Mouse (Mus musculus) left cerebral cortex, adult 11 months (tissue): ENCODE measurements around the gene Lrr1.
"Not testable (repeated sequence)": the region's sequence is repeated elsewhere in the genome, so short reads cannot be mapped to it uniquely, and the experiment has no call there.

Experiments
- DNase-seq: peaks from one replicate; pipeline ENCODE4 v3.0.0; 2022; ENCODE audit warnings: low spot score

Gene Lrr1

DNA sequence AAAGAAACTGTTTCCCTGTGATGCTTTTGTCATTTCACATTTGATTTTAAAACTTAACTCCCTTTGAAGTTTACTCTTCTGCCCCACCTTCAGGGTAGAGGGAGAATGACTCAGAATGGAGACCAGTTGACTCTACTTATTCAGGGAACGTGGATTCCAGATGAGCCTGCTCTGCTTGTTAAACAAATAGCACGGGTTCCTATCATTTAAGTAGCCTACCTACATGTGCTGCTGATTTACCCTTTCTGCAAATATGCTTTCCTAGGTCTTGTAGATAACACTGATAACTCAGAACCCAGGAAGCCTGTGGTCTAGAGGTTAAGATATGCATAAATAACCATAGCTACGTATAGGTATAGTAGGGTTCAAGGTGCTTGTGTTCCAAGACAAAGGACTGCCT, 3.7 kb upstream of the Lrr1 start:
- DNase-seq = no peak

DNA sequence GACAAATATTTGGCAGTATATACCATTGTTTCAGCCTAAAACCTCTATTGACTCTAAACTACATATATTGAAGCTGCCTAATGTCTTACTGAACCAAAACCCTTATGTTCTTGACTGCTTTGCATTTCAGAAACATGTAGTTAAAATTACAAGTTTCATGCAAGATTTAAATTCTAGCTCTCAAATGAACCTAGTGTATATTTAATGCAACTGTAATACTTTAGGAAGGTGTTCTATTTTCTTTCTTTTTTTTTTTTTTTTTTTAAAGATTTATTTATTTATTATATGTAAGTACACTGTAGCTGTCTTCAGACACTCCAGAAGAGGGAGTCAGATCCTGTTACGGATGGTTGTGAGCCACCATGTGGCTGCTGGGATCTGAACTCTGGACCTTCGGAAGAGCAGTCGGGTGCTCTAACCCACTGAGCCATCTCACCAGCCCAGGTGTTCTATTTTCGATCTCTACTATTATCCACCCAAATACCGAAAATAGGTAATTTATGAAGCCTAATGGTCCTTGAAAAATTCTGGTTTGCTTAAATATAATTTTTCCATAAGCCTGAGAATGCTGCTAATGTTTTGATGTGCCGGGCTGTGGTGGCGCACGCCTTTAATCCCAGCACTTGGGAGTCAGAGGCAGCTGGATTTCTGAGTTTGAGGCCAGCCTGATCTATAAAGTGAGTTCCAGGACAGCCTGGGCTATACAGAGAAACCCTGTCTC, 1.6 kb upstream of the Lrr1 start:
- not testable (repeated sequence) for DNase-seq

DNA sequence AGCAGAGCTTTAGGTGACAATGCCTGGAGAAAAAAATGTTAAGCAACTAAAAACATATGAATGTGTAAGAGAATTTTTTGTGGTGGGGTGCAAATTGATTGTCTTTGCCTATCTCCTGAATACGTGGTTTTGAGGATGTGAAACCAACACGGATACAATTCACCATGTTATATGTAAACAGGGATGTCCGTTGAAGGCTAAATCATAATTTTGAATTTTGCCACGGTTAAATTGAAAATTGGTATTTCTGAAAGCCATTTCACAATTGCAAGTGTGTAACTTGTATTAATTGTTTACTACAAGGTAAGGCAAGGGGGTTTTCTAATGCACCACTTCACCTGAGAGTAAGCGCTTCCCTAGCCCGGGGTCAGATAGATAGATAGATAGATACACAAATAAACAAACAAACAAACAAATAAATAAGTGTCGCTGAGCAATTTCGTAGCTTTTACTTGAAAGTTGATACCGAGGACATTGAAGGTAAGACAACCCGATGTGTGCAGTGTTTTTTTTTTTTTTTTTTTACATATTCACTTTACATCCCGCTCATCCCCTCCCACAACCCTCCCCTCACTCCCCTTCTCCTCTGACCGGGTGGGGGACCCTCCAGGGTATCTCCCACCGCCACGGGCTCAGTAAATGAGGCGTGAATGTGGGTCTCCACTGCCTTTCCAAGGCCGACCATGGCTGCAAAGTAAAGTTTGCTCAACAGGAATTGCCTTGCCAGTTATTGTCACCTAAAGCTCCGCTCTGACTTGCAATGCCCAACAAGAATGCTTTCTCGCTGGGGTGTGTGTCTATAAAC, 756 bp upstream of the Lrr1 start:
- no peak for DNase-seq

DNA sequence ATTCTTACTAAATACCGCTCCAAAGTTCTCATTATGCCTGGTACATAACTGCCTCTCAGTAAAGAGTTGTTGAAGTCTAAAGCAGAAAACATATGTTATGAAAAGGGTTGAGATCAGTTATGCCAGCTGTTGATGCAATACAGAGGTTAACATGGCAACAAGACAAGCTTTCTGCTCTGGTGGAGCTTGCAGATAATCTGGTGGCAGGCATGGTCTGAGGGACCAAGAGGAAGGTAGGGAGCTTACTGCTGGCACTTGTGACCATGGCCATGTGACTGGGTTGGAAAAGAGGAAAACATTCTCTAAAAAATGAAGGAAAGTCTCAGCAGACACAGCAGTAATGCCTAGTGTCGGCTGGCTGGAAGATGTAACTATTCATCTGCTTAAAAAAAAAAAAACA, 2.7 kb downstream of the Lrr1 start:
- no peak for DNase-seq

DNA sequence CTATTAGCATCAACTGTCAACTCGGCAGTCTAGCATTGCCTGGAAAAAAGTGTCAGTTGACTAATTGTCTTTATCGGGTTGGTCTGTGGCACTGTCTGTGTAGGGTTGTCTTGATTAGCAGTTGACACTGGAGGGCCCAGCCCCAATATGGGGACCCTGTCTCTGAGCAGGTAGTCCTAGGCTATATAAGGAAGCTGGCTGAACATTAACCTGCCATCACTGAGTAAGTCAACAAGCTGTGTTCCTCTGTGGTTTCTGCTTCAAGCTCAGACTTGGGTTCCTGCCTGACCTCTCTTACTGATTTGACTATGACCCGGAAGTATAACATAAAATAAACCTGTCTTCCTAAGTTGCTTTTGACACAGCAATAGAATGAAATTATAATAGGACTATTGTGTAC, 7.4 kb downstream of the Lrr1 start:
- DNase-seq = no peak

DNA sequence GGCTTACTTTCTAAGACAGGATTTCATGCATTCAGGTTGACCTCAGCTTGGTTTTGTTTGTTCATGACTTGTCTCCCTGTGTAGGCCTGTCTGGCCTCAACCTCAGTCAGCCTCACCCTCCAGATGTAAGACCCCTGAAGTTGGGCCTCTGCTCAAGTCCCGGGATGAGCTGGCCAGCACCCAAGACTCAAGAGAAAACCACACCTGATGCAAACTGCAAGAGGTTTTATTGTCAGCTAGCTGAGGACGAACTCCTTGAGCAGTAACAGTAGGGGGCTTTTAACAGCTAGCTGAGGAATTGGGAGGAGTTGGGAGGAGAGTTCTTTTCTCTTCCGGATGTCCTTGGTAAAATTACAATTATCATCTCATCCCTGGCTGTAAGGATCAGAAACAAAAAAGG, 8.9 kb downstream of the Lrr1 start:
- no peak for DNase-seq

DNA sequence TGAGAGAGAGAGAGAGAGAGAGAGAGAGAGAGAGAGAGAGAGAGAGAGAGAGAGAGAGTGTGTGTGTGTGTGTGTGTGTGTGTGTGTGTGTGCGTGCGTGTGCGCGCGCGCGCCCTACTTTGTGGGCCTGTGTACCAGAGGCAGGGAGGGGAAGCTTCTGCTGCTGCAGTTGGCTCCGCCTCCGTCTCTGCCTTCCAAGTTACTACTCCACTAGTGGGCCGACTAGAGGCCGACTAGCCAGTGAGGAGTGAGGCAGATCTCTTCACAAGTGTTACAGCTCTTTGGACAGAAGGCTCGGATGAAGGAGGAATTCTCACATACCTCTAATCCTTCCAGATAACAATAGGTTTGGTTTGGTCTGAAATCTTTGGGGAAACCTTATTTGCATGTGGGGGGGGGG, 10.8 kb downstream of the Lrr1 start:
- no peak for DNase-seq

DNA sequence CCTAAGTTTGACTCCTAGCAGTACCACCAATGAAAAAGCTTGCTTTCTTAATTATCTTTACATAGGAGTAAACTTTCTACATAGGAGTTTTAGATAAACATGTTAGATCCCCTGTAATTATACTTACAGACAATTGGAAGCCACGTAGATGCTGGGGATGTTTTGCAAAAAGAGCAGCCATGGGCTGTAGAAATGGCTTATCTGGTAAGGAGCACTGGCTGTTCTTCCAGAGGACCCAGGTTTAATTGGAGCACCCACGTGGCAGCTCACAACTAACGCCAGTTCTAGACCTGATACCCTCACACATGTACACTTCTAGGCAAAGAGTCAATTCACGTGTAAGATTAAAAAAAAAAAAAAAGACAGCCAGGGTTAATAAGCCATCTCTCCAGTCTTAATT, 13.2 kb downstream of the Lrr1 start:
- DNase-seq = no peak

DNA sequence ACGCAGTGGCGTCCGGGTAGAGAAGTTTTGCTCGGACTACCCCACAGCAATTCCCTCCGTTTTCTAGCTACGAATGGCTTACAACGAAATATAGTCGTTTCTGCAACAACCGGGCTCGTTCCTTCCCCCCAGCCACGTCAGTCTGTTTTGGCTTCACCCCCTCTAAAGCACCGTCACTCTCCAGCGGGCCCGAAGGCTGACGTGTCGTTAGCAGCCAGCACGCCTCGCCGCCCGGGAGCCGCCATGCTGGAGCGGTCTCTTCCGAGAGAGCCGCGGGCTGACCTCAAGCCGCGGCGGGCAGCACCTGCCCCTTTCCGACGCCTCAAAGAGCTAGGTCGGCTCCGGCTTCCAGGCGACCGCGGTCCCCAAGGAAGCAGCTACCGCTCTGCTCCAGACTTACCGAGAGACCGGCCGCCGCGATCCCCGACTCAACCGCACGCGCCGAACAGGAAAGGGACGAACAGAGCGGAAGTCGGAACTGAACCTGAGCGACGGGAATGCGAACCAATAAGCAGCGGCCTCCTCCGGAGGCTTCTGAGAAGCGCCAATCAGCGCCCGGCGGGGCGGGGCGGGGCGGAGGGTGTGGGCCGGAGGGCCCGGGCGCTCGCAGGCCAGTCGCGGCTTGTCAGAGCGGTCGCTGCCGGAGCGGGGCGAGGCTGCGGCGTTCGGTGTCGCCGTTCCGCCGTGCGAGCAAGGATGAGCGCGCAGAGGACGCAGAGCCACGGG, 15.1 kb downstream of the Lrr1 start, which contains the start of the genes Rpl36al and Mgat2:
Gene Rpl36al, minus strand, starts transcription at position 501 of the 726 bp plus-strand sequence.
Gene Mgat2, plus strand, starts transcription at position 575 of the 726 bp plus-strand sequence.
- peak; percentile 94 for DNase-seq

DNA sequence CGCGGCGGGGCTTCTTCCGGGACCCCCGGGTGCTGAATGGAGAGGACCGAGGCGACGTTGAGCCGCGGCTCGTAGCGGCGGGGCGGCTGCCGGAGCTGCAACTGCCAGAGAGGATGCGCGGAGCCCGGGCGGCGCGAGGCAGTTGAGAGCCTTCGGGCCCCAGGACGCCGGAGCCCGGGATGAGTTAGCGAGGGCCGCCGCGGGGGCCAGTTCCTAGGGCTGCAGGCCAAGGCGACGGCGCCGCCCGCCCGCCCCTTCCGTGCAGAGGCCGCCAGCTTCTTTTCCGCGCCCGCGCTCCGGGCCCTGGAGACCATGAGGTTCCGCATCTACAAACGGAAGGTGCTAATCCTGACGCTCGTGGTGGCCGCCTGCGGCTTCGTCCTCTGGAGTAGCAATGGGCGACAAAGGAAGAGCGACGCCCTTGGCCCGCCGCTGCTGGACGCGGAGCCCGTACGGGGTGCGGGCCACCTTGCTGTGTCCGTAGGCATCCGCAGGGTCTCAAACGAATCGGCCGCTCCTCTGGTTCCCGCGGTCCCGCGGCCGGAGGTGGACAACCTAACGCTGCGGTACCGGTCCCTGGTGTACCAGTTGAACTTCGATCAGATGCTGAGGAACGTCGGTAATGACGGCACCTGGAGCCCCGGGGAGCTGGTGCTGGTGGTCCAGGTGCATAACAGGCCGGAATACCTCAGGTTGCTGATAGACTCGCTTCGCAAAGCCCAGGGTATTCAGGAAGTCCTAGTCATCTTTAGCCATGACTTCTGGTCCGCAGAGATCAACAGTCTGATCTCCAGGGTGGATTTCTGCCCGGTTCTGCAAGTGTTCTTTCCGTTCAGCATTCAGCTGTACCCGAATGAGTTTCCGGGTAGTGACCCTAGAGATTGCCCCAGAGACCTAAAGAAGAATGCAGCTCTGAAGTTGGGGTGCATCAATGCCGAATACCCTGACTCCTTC, 16.0 kb downstream of the Lrr1 start:
- peak; percentile 30 for DNase-seq

DNA sequence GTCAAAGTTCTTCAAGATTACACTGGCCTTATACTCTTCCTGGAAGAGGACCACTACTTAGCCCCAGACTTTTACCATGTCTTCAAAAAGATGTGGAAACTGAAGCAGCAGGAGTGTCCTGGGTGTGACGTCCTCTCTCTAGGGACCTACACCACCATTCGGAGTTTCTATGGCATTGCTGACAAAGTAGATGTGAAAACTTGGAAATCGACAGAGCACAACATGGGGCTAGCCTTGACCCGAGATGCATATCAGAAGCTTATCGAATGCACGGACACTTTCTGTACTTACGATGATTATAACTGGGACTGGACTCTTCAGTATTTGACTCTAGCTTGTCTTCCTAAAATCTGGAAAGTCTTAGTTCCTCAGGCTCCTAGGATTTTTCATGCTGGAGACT, 16.8 kb downstream of the Lrr1 start:
- no peak for DNase-seq

DNA sequence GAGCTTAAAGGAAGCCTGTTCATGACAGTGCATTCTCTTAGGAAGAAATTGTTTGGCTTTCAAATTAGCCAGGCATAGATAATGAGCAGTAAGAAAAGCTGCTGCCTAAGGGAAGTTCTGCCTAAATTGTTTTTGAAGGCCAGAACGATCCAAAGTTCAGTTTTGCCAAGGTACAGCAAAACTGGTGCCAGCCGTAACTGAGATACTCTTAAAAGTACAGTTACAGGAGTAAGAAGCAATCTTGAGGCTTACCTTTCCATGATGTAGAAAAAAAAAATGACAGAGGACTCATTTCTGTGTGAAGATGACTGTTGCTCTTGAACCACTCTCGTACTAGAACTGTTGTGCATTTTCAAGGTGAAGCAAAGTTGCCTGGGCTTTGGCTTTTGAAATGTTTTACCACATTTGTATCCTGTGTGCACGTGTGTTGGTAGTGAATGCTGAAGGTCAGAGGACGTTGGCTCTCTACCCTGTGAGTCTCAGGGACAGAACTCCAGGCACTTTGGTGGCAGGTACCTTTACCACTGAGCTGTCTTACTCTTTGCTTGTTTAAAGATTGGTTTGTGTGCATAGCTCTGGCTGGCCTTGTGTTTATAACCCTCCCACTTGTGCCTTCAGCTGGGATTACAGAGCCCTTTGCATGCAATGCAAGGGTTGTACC, 18.3 kb downstream of the Lrr1 start:
- no peak for DNase-seq

DNA sequence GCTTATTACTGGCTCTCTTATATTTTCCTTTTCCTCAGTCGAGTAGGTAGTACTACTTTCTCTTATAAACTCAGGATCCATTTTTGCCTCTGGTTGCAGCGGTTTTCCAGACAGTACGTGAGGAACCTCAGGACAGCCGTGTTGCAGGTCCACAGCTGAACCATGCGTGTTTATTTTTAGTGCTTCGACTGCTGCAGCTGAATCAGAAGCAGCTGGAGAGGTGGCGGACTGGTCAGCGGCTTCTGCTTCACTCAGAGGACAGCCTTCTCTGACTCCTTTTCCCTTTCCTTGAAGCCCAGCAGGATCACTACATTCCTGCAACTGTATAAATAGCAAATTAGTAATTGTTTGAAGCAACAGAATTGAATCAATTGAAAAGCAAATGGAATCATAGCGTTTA, 21.5 kb downstream of the Lrr1 start:
- no peak for DNase-seq

DNA sequence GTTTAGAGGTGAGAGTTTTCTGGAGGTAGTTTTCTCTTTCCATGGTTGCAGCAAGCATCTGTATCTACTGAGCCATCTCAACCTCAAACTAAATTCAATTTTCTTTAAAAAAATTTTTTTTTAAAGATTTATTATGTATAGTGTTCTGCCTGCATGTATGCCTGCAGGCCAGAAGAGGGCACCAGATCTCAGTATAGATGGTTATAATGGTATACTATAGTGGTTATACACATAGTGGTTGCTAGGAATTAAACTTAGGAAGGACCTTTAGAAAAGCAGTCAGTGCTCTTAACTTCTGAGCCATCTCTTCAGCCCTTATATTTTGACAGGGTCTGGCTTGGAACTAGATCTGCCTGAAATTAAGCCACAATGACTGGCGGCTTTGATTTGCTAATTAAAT, 21.9 kb downstream of the Lrr1 start:
- no peak for DNase-seq

DNA sequence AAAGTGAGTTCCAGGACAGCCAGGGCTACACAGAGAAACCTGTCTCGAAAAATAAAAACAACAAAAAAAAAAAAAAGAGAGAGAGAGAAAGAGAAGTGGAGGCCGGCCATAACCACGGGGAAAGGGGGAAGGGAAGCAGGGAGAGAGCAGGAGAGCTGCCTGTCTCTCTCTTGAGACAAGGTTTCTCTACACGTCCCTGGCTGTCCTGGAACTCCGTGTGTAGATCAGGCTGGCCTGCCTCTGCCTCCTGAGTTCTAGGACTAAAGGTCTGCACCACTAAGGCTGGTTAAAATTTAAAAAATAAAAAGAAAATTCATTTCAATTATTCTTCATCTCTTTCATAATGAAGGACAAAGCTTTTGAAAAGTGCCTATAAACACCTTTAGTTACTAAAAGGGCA, 22.8 kb downstream of the Lrr1 start:
- DNase-seq = no peak

DNA sequence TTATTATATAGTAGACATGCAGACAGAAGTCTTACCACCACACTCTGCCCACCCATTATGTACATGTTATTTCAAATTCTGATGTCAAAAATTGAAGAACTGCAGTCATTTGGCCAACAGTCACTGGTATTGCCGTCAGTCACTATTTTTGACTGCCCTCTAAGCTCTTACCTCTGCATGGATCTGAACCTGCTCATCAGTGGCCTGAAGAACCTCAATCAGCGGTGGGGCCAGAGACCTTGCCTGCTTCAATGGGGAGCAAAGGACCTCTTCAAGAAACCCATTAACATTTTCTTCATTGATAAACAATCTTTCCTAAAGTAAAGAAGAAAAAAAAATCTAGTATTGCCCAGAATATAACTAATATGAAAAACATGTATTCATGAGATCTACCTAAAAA, 24.0 kb downstream of the Lrr1 start:
- DNase-seq = no peak

DNA sequence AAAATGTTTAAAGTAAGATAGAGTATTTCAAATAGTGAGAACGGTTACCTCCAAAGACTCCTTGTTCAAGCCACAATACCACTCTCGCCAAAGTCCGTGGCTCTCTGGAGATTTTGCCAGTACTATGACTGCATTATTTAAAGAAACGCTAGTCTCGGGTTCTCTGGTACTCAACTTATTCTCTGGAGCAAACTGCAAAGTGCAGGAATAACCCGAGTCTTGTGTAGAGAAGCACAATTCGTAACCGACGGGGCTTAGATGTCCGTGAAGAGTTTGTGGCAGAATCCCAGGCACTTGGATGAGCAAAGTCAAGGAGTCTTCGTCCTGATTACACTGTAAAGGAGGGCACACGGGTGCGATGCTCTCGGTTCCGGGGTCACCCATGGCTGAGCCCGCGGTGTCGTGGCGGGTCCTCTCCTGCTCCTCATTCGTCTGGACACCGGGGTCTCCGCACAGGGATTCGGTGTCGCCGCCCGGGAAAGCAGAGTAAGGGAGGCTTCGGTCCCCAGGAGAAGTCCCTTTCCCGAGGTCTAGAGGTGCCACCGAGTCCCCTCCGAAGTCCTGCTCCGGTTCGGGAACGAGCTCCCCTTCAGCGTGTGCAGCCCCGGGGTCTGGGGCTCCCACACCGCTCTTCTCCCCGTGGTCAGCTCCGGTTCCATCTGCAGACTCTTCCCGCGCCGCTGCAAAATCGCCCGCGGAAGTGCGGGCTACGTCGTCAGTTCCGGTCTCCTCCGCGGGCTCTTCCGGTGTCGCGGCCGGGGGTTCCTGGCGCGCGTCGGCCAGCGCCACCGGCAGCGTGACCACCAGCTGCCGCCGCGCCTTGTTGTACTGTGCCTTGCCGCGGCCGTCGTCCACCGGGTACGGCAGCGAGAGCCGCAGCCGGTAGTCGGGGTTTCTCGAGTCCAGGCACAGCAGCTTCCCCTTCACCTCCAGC, 28.1 kb downstream of the Lrr1 start, which contains the start of gene Gm49383:
Gene Gm49383, minus strand, starts transcription at position 661 of the 934 bp plus-strand sequence.
- DNase-seq = peak; percentile 65

DNA sequence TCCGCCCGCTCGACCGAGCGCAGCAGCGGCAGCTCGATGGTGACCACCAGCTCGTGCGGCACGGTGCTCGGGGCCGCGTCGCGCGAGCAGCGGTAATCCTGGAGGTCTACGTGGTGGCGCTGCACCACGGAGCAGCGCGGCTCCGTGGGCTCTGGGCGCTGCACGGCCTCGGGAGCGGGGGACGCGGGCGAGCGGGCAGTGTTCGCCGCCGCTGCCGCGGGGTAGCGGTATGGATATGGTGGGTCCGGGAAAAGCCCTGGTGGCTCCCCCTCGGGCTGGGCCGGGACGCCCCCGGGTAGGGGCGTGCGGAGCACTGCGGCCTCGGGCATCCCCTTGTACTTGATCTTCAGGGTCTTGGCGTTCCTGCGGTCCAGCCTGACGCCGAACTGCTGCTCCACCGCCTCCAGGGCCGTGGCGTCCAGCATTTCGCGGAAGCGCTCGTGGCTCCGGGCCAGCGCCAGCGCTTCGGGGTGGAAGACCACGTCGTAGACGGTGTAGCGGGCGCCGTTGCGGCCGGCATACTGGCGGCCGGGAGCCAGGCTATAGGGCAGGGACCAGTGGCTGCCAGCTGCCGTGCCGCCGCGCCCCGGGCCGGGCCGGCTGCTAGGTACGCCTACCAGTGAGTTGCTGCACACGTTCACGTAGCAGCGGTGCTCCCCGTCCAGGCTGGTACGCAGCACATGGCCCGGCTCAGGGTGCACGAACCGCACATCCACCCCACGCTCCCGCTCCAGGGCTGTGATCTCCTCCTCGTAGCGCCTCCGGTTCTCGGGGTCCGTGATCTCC, 29.0 kb downstream of the Lrr1 start:
- DNase-seq = peak; percentile 22

DNA sequence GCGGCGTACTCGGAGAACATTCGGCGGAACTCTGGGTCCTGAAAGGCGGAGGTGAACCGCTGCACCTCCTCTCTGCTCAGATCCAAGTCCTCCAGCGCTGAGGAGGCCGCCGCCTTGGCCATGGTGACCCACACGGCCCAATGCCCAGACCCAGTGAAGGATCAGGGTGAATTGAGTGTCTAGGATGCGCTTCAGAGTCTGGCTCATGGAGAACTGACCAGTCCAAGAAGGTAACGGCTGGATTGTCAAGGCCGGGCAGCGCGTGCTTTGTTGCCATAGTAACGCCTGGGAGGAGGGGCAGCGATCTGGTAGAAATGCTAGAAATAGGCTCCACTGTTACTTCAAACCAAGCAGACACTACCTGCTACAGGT, 29.5 kb downstream of the Lrr1 start, which contains the start of gene Dnaaf2:
Gene Dnaaf2, minus strand, starts transcription at position 266 of the 372 bp plus-strand sequence.
- DNase-seq = peak; percentile 32
